Mouse (Mus musculus) lung, adult 2 months (tissue): ENCODE measurements around the gene Celsr1.

ENCODE experiments used
- CTCF ChIP-seq: fragments of 200-500 bp; IDR thresholded peaks from 2 replicates; pipeline ENCODE4 v1.5.1; 2011; ENCODE audit warnings: mild to moderate bottlenecking, low read length, control low read depth; ENCODE audit not compliant: insufficient read depth
- POLR2A ChIP-seq: fragments of 200-500 bp; IDR thresholded peaks from 2 replicates; pipeline ENCODE4 v1.6.1; 2011; ENCODE audit warnings: low read depth, mild to moderate bottlenecking, control low read depth, low read length, borderline replicate concordance; ENCODE audit errors: extremely low read depth

DNA sequence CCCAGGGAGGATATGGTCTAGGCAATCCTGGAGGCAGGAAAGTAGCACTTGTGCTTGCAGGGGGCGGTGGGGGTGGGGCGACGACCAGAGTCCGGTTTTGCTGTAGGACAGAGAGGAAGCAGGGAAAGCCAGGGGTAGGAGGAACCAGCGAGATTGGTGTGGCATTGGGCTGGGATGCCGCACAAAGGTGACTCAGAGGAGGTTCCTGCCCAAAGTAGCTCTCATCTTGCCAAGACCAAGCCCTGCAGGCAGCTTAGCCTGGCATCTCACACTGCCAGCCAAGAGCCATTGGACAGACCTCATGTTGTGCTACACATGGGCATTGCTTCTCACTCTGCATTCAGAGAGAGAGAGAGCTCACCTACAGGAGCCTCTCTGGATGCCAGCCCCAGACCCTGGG, 23.8 kb upstream of the Celsr1 start, which contains the start of gene Gramd4:
- no peak for TF ChIP-seq CTCF
- no peak for TF ChIP-seq POLR2A
